ENCODE assay signal across 7 mouse cellular contexts in genomic region chr5:120611416-120611815, GRCm38 (mm10). TPM values are rescaled to one million over a fixed set of nuclear protein-coding genes. Genes with fewer than 3 reads are reported as not detected.
DNase-seq lines count a peak whose midpoint lies in the region; ATAC-seq and TF ChIP-seq lines count a peak whose summit lies in the region.

No protein-coding gene starts in this region.

- H3K27me3 ChIP-seq in lung, embryonic 14.5 days (ENCODE audit: insufficient read depth, low read length), result no peaks in the 10 kb centered on the region
- H3K27me3 ChIP-seq in forebrain, embryonic 11.5 days (ENCODE audit: control insufficient read depth, insufficient read depth, low read length), result no peaks in the 10 kb centered on the region
- H3K27me3 ChIP-seq in limb, embryonic 10.5 days (ENCODE audit: low read depth, poor library complexity, severe bottlenecking), result no peaks in the 10 kb centered on the region
- no peaks in the 10 kb centered on the region for H3K27me3 ChIP-seq in small intestine, adult 2 months (ENCODE audit: control insufficient read depth, insufficient read depth, low read length)

- no peaks in the 10 kb centered on the region; the same call in 1 of the 2 replicates for H3K9me3 ChIP-seq in lung, embryonic 14.5 days (ENCODE audit: low read depth, low read length)
- peaks cover 5% of the 10 kb centered on the region for H3K9me3 ChIP-seq in forebrain, embryonic 11.5 days (ENCODE audit: control insufficient read depth, low read length)
- no peaks in the 10 kb centered on the region for H3K9me3 ChIP-seq in limb, embryonic 10.5 days (replicated peaks)

- TF ChIP-seq POLR2A in small intestine, adult 2 months (IDR thresholded peaks at IDR 0.05; ENCODE audit: low read depth, low read length), result no peak

- peak overlapping the region; percentile 94 for H3K4me2 ChIP-seq in lung, embryonic 14.5 days
- peak overlapping the region; percentile 65 for H3K4me2 ChIP-seq in forebrain, embryonic 11.5 days (ENCODE audit: low read depth, low read length, severe bottlenecking)

- WGBS in lung, embryonic 14.5 days, result 42% methylated on average over 8 of the region's 8 CpGs
- WGBS in forebrain, embryonic 11.5 days, result 57% methylated on average over 8 of the region's 8 CpGs
- 65% methylated on average over 8 of the region's 8 CpGs for WGBS in limb, embryonic 10.5 days
- WGBS in small intestine, adult 2 months, result 38% methylated on average over 8 of the region's 8 CpGs

- TF ChIP-seq CTCF in lung, embryonic 14.5 days (IDR thresholded peaks at IDR 0.05; ENCODE audit: low read depth), result no peak
- TF ChIP-seq CTCF in small intestine, adult 2 months (IDR thresholded peaks at IDR 0.05; ENCODE audit: extremely low read depth, insufficient read length, insufficient replicate concordance, low read depth, low read length), result no peak

- no peak overlapping the region for H3K27ac ChIP-seq in lung, embryonic 14.5 days (ENCODE audit: low read depth)
- no peak overlapping the region for H3K27ac ChIP-seq in forebrain, embryonic 11.5 days (ENCODE audit: low read depth, low read length)
- H3K27ac ChIP-seq in limb, embryonic 10.5 days, result no peak overlapping the region
- no peak overlapping the region for H3K27ac ChIP-seq in small intestine, adult 2 months (ENCODE audit: insufficient read depth, low read depth, low read length)

- H3K36me3 ChIP-seq in lung, embryonic 14.5 days (ENCODE audit: insufficient read depth), result no peaks in the 10 kb centered on the region
- H3K36me3 ChIP-seq in forebrain, embryonic 11.5 days (ENCODE audit: control insufficient read depth, insufficient read depth, low read length), result peaks cover 4% of the 10 kb centered on the region; the same call in 1 of the 2 replicates
- H3K36me3 ChIP-seq in limb, embryonic 10.5 days, result peaks cover 38% of the 10 kb centered on the region
- no peaks in the 10 kb centered on the region for H3K36me3 ChIP-seq in small intestine, adult 2 months (ENCODE audit: control insufficient read depth, insufficient read depth, low read length)

- ATAC-seq in lung, embryonic 14.5 days (ENCODE audit: insufficient read depth), result no peak
- no peak for ATAC-seq in forebrain, embryonic 11.5 days (replicated peaks; ENCODE audit: low FRiP score)
- ATAC-seq in frontal cortex, adult (ENCODE audit: low TSS enrichment), result no peak

- no peak for DNase-seq in lung, embryonic 14.5 days
- no peak for DNase-seq in lung, postnatal 10 days
- DNase-seq in forebrain, embryonic 11.5 days (ENCODE audit: low spot score), result no peak
- DNase-seq in limb, embryonic 10.5 days (ENCODE audit: low spot score), result no peak
- DNase-seq in left cerebral cortex, adult 11 months (ENCODE audit: low spot score), result no peak

- H3K9ac ChIP-seq in lung, embryonic 14.5 days, result peak overlapping the region; percentile 55
- peak overlapping the region; percentile 67 for H3K9ac ChIP-seq in forebrain, embryonic 11.5 days (ENCODE audit: low read length)

- H3K4me1 ChIP-seq in lung, embryonic 14.5 days (ENCODE audit: insufficient read depth), result peaks cover 3% of the 10 kb centered on the region
- peaks cover 4% of the 10 kb centered on the region; the same call in 1 of the 2 replicates for H3K4me1 ChIP-seq in forebrain, embryonic 11.5 days (replicated peaks; ENCODE audit: control insufficient read depth, insufficient read depth, low read length)
- H3K4me1 ChIP-seq in limb, embryonic 10.5 days, result peaks cover 21% of the 10 kb centered on the region
- H3K4me1 ChIP-seq in small intestine, adult 2 months (ENCODE audit: control insufficient read depth, insufficient read depth, insufficient read length, low read length), result peaks cover 7% of the 10 kb centered on the region

- peak overlapping the region; percentile 68 for H3K4me3 ChIP-seq in lung, embryonic 14.5 days (ENCODE audit: low read depth, low read length)
- peak overlapping the region; percentile 70 for H3K4me3 ChIP-seq in forebrain, embryonic 11.5 days (ENCODE audit: low read depth, low read length)
- peak overlapping the region; percentile 76 for H3K4me3 ChIP-seq in limb, embryonic 10.5 days
- peak overlapping the region; percentile 75 for H3K4me3 ChIP-seq in small intestine, adult 2 months (ENCODE audit: low read depth, low read length)

RNA-seq across cellular contexts. Expression of gene Rita1, which starts 1.0 kb away (rescaled TPM):
- 7.2 and 9.5 TPM in 2 replicates for polyA plus RNA-seq in lung, embryonic 14.5 days (2014; fragmentation: Nextera tagmentation; extraction: Ambion mirVana)
- 10.2 and 10.6 TPM in 2 replicates for polyA plus RNA-seq in forebrain, embryonic 11.5 days (2014; fragmentation: Nextera tagmentation; extraction: Ambion mirVana)
- 17.5 and 19.5 TPM in 2 replicates for polyA plus RNA-seq in limb, embryonic 10.5 days (2016; fragmentation: Nextera tagmentation; extraction: Ambion mirVana)
- 6.9 and 12.1 TPM in 2 replicates for polyA plus RNA-seq in small intestine, adult 2 months (2012; rRNA removed)

RNA-seq across cellular contexts. Expression of gene Ddx54, which starts 1.1 kb away (rescaled TPM):
- 31.5 and 37.2 TPM in 2 replicates for polyA plus RNA-seq in lung, embryonic 14.5 days (2014; fragmentation: Nextera tagmentation; extraction: Ambion mirVana)
- 45.2 and 45.7 TPM in 2 replicates for polyA plus RNA-seq in forebrain, embryonic 11.5 days (2014; fragmentation: Nextera tagmentation; extraction: Ambion mirVana)
- 58.1 and 62.6 TPM in 2 replicates for polyA plus RNA-seq in limb, embryonic 10.5 days (2016; fragmentation: Nextera tagmentation; extraction: Ambion mirVana)
- polyA plus RNA-seq in small intestine, adult 2 months (2012; rRNA removed), result 23.1 and 44.6 TPM in 2 replicates

RNA-seq across cellular contexts. Expression of gene Iqcd, which starts 22.6 kb away (rescaled TPM):
- 0.35 and 0.37 TPM in 2 replicates for polyA plus RNA-seq in lung, embryonic 14.5 days (2014; fragmentation: Nextera tagmentation; extraction: Ambion mirVana)
- polyA plus RNA-seq in forebrain, embryonic 11.5 days (2014; fragmentation: Nextera tagmentation; extraction: Ambion mirVana), result 1.1 TPM in 2 replicates
- 0.30 and 0.41 TPM in 2 replicates for polyA plus RNA-seq in limb, embryonic 10.5 days (2016; fragmentation: Nextera tagmentation; extraction: Ambion mirVana)
- 0.15 and 0.25 TPM in 2 replicates for polyA plus RNA-seq in small intestine, adult 2 months (2012; rRNA removed)

RNA-seq across cellular contexts. Expression of gene Cfap73, which starts 22.6 kb away (rescaled TPM):
- polyA plus RNA-seq in lung, embryonic 14.5 days (2014; fragmentation: Nextera tagmentation; extraction: Ambion mirVana), result not detected in 2 replicates
- not detected in 2 replicates for polyA plus RNA-seq in forebrain, embryonic 11.5 days (2014; fragmentation: Nextera tagmentation; extraction: Ambion mirVana)
- not detected in 2 replicates for polyA plus RNA-seq in limb, embryonic 10.5 days (2016; fragmentation: Nextera tagmentation; extraction: Ambion mirVana)
- not detected in 2 replicates for polyA plus RNA-seq in small intestine, adult 2 months (2012; rRNA removed)

RNA-seq across cellular contexts. Expression of gene Tpcn1, which starts 22.9 kb away (rescaled TPM):
- polyA plus RNA-seq in lung, embryonic 14.5 days (2014; fragmentation: Nextera tagmentation; extraction: Ambion mirVana), result 16.5 and 17.0 TPM in 2 replicates
- polyA plus RNA-seq in forebrain, embryonic 11.5 days (2014; fragmentation: Nextera tagmentation; extraction: Ambion mirVana), result 14.5 and 14.6 TPM in 2 replicates
- polyA plus RNA-seq in limb, embryonic 10.5 days (2016; fragmentation: Nextera tagmentation; extraction: Ambion mirVana), result 12.3 and 13.2 TPM in 2 replicates
- 48.5 and 115 TPM in 2 replicates for polyA plus RNA-seq in small intestine, adult 2 months (2012; rRNA removed)
